Mouse (Mus musculus) lung, postnatal 14 days (tissue): Measurements from ENCODE around the gene Dcp1a.
"Not testable (repeated sequence)": the region's sequence is repeated elsewhere in the genome, so short reads cannot be mapped to it uniquely, and the experiment has no call there.

Source experiments
- DNase-seq: peaks from one replicate; pipeline ENCODE4 v3.0.0; 2021

Dcp1a gene

DNA sequence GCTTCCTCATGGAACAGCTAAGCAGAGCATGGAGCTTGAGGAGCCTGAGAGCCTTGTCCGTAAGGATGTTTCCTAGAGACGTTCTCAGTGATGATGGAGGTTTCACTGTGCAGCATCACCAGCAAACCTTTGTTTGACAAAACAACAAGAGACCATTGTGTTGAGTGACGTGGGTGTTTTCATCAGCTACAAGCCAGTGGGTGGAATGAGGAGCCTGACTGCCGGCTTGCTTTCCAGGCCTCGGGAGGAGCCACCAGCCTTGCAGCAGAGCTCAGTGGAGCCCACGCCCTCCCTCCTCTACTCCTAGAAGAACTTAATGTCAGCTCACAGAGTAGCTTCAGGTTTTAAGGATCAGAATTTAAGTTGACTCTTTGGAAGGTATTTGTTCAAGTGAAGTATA lies 44.0 kb downstream of the Dcp1a start:
- no peak for DNase-seq

DNA sequence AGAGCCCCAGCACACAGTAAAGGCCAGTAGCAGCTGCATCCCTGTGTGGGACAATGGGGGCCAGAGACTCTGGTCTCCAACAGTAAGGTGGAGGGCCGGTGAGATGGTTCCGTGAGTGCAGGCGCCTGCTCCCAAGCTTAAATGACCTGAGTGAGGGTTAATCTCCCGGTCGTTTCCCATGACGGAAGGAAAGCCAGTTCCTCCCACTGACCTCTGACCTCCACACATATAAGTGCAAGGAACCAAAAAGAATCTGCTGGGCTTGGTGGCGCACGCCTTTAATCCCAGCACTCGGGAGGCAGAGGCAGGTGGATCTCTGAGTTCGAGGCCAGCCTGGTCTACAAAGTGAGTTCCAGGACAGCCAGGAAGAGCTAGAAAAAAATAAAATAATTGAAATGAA lies 49.1 kb downstream of the Dcp1a start:
- DNase-seq = no peak

DNA sequence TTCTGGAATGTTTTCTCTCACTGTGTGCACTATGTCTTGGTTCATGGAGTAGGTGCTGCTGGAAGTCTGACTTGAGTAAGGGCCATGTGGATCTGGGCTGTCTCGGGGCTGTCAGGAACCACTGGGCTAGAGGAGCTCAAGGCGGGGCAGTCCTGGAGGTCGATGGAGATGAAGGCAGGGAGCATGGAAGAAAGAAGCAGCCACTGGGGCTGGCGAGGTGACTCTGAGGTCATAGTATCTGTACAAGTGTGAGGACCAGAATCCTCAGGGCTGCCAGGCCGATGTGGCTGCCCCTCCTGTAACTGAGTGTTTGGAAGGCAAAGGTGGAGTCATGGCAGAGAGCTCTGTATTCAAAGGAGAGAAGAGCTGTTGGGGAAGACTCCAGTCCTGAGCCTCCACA lies 49.6 kb downstream of the Dcp1a start:
- no peak for DNase-seq

DNA sequence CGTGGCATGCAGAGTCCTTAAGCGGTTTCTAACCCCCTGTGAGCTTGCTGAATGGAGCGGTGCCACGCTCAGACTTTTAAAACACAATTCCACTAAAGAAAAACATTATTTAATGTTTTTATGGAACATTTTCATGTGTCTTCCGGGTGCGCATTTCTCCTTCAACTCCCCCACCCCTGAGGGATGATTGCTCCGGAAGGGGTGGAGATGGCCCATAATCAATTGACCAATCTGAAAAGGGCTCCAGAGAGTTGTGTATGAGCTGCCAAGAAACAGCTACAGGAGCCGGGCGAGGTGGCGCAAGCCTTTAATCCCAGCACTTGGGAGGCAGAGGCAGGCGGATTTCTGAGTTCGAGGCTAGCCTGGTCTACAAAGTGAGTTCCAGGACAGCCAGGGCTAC lies 50.1 kb downstream of the Dcp1a start:
- no peak for DNase-seq

DNA sequence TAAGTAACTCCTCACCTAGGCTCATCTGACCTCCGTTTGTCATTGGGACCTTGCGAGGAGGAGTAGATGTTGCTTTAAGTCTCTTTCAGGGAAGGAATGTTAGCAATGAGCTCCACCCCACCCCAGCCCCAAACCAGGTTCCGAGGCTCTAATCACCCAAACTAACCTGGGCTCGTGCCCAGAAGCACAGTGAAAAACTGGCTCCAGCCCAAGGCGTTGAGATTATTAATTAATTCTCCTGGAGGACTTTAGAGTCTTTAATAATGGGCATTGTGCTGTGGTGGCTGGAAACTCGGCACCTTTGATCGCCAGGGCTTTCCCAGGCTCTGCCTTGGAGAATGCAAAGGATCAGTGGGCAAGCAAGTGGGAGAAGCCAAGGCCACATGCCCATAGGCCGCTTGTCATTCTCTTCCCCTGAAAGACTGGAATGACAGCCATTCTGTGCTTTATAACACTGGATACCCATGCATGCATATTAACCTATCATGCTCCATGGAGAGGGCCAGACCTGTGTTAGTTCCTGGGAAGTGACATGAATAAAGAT lies 51.5 kb downstream of the Dcp1a start:
- DNase-seq = no peak

DNA sequence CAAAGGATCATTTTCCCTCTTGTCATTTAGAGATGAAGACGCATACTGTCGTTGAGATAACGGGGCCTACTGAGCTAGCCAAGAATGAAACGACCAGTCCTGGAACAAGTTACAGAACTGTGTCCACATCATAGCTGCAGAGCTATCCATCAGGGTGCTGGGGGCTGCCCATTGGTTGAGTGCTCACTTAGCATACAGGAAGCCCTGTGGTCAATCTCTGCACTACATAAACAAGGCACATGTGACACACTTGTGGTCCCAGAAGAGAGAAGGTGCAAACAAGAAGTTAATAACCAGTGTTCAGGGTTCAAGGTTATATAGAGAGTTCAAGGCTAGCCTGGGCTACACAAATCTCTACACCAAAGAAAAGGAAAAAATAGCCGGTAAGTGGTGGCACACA lies 52.1 kb downstream of the Dcp1a start:
- no peak for DNase-seq

DNA sequence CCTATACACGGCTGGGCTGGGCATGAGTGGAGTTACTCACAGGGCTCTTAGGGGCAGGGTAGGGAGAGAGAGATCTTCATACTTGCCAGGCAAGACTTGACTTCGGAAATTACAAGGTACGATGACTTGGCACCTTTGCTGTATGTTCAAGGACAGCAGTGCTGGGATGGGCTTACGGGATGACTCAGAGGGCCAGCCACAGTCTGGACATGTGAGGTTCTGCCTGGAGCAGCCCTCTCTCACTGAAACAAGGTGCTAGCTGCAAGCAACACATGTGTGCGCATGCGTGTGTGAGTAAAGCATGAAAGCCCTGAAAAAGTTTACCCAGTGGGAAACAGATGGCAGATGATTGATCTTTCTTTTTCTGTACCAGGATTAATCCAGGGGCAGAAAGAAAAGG lies 52.6 kb downstream of the Dcp1a start:
- DNase-seq = no peak

DNA sequence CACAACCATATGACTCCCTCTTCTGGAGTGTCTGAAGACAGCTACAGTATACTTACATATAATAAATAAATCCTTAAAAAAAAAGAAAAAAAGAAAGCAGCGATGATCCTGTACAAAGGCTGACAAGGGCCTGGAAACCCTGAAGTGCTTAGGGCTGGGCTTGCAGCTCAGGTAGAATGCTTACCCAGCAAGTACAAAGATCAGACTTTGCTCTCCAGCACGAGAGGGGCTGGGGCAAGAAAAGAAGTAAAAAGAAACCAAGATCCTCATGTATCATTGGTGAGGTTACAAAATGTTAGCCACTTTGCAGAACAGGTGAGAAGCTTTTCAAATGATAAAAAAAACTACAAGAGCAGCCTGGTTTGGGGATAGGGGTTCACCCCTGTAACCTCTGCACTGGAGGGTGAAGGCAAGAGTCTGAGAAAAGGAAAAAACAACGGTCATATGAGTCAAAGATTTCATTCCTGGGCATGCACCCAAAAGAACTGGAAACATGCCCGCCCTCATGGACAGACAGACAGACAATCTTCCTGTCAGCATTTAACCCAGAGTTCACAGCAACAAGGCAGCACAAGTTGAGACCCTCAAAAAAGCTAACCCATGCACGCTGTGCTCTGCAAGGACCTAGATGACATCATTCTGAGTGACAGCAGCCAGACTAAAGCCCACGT lies 54.6 kb downstream of the Dcp1a start:
- DNase-seq = no peak

DNA sequence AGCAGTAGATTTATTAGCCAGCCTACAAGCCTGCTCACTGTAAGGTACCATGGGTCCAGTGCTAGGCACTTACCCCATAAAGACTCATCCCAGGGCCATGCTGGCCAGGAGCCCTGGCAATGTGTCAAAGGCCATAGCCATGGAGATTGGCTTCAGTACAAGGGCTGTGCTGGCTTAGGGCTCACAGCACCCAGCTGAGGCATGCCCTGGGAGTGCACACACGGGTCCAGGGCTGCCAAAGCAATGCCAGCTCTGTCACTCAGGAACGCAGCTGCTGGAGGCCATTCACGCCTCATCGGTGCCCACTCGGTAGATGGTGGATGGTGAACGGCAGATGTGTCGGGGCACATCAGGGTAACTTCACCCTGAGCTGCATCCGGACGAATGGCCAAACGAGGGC lies 62.2 kb downstream of the Dcp1a start:
- no peak for DNase-seq

DNA sequence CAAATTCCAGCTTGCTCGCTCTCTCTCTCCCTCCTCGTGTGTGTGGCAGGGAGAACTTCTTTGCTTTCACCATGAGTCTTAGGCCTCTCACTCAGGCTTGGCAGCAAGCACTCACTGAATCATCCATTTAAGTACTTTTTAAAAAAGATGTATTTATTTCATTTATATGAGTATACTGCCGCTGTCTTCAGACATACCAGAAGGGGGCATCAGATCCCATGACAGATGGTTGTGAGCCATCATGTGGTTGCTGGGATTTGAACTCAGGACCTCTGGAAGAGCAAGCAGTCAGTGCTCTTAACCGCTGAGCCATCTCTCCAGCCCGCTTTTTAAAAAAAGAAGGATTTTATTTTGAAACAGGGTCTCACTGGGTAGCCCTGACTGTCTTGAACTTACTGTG lies 64.0 kb downstream of the Dcp1a start:
- DNase-seq = not testable (repeated sequence)

DNA sequence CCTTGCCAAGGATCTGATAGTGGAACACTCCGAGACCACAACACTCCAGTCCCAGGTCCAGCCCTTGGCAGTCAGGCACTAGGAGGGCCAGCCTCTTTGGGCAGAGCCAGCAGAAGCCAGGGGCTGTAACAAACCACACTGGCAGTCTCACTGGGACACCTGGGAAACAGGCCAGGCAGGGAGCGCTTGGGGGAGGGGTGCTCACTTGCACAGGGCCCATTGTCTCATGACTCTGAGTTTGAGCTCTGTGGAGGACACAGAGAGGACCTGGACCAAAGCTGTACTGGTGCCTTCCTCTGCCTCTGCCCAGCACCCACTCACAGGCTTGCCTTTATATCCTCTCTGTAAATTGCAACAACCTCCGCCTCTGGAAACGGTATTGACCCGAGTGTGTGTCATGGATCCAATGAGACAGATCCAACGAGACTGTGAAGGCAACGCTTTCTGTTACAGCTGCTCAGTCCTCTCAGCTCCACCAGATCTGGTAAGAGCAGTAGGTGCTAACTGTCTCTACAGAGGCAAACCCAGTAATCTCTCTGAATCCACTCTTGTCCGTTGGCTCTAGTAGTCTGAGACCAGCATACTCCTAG lies 68.9 kb downstream of the Dcp1a start, which contains the start of gene Tkt:
Gene Tkt, plus strand, starts transcription at position 229 of the 590 bp plus-strand sequence.
- peak; percentile 65 for DNase-seq

DNA sequence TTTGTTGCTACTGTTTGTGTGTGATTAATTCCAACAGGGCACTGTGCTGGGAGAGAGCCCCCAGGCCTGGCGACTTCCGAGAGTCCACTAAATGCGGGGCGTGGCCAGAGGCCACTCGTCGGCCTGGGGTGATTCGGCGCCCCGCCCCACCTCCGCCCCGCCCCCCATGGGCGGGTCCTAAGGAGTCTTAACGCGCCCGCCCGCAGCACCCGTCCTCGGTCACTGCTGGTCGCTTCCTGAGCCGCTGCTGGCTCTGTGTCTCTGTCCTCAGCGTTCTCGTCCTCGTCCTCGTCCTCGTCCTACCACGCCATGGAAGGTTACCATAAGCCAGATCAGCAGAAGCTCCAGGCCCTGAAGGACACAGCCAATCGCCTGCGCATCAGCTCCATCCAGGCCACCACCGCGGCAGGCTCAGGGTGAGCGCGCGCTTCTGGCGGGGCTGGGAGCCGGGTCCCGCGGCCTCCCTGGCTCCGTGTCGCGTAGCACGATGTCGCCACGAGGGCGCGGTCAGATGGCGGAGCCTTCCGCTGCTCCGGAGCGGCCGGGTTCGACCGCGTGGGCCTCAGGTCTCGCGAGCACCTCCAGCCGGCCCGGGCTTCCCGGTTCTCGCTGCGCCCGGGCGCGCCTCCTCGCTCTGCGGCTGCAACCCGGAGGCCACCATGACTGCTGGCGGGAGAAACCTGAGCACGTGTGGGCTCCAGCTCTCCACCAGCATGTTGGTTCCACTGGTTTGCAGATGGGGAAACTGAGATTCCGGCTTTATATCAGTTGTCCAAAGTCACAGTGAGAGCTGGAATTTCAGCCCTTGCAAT lies 69.8 kb downstream of the Dcp1a start:
- peak; percentile 98 for DNase-seq

DNA sequence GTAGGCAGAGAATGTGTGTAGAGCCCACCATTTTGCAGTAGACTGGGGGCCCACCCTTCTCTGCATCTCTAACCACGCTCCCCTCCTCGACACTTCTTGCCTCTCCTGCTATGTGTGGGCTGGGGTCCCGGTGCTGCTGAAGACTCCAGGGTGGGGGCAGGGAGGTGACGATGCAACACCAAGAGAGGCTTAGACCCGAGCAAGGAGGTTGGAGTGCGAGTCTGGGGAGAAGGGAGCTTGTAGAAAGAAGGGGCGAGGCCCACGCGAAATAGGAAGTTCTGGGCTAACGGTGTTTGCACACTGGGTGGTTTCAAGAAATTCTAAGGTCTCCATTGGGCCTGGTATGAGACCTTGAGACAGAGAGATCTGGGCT lies 70.4 kb downstream of the Dcp1a start:
- DNase-seq = no peak

DNA sequence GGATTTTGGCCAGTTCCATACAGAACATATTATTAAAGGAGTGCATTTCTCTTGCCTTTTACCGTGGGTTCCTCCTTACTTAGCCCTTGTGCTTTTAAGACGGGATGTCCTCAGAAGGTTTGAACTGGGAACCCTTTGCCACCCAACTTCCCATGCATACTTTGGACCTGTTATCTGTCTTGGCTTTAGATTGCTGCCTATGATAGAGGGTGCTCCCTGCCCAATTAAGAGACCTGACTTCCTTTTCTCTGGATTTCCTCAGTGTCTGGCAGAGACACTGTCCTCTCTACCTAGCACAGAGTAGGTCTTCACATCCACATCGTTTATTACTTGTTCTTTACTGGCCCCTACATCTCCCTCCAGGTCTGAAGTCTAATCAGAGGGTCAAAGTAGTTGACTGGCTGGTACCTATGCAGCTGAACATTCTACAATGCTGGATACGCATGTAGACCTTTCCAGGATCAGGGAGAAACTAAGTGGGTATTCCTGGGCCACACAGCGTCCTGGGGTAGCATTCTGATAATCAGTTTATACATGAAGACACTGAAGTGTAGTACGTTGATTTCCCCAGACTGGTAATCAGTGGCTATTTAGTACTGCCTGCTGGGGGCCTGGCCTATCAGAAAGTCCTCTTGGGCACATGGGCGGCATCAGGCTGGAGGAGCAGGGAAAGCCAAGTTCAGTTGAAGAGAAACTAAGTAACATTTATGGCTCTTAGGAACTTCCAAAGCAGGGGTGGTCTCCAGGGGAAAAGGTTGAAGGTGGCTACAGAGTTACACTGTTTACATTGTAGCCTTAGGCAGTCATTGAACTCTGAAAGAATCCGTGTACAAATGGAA lies 71.1 kb downstream of the Dcp1a start:
- DNase-seq = no peak

DNA sequence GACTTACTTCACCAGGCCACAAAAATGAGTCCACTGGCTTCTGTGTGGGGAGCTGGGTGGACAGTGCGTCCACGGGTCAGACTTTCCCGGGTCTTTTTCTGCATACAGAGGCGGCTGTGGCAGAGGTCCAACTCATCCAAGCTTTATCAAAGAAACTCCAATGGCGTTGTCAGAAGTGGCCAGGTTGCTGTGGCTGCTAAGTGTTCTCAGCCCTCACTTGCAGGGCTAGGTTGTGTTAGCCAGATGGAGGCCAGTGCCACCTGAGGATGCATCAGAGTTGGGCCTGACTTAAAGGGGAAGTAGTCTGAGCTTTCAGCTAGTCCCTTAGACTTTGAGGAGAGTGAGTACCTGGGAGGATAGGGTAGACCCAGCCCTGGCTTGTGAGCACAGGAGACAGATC lies 72.2 kb downstream of the Dcp1a start:
- DNase-seq = no peak

DNA sequence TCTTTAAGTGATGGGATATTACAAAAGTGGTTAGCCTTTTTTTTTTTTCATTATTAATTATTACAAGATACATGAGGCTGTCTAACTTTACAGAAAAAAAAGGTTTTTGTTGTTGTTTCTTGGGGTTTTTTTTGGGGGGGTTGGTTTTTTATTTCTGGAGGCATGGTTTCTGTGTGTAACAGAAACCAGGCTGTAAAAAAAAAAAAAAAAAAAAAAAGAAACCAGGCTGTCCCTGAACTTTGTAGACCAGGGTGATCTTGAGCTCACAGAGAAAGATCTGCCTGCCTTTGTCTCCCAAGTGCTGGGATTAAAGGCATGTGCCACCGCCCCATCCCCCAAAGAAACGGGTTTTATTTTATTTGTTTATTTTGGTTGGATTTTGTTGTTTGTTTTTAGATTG lies 72.6 kb downstream of the Dcp1a start:
- DNase-seq = no peak

DNA sequence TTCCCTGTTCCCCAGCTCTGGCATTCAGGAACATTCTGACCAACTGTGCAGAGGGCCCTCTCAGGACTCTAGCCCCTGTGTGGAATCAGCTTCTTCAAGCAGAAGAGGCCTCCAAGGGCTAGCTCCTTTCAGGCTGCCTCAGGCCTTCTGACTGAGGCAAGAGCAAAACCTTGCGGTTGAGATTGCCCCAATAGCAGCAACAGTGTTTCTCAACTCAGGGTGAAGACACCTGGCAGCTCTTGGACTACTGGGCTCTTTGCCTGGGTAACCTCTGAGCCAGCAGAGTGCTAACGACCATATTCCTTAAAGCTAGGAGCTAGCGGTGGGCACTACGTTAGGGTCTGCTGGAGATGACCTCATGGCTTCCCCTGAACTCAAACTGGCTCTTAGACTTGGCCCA lies 73.8 kb downstream of the Dcp1a start:
- DNase-seq = no peak

DNA sequence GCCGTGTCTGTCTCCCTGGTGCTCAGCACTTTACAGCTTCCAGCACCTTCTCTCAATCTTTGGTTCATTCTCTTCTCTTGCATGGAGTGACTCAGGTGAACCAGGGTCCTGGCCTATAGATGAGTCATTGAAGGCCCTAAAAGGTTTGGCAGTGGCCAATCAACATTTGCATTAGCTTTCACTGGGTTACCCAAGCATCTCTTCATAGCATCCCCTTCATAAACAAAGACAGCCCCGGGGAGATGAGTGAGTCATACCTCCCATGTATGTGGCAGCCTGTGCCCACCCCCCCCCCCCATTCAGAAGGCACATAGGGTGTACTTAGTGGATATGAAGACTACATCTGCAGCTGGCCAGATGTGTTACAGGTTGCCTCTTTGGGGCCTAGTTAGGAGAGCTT lies 77.3 kb downstream of the Dcp1a start:
- DNase-seq = no peak

DNA sequence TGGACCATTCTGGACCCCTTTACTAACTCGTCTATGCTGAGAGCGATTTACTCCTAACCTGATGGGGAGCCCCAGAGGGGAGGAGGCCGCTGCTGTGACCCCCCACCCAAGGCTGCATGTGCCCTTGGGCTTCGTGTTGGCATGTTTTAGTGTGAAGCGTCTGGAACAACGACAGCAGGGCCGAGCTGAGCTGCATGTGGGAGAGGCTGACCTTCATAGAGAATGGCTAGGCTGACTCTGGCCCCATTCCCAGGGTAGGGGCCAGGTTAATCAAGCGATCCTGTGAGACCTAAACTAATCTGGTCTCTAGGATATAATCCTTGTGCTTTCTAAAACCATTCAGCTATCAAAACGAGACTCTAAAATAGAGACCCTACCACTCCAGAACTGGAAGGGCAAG lies 78.4 kb downstream of the Dcp1a start:
- no peak for DNase-seq

DNA sequence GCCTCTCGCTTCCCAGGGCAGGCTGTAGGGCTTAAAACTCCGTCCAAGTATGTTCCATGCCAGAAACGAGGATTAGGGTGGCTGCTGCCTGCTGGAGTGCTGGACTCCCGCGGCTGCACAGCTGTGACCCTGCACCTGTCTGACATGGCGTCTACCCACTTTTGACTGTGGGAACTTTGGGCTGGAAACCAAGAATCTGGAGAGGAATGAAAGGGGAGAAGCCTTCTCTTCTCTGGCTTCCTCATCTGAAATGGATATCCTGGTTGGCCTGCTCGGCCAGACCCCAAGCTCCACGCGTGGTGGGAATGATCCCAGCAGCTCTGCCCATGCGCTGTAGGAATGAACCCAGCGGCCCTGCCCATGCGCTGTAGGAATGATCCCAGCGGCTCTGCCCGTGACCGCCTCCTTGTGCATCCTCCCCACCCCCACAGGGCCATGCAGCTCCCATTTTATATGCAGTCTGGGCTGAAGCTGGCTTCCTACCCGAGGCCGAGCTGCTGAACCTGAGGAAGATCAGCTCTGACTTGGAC lies 80.1 kb downstream of the Dcp1a start:
- no peak for DNase-seq

DNA sequence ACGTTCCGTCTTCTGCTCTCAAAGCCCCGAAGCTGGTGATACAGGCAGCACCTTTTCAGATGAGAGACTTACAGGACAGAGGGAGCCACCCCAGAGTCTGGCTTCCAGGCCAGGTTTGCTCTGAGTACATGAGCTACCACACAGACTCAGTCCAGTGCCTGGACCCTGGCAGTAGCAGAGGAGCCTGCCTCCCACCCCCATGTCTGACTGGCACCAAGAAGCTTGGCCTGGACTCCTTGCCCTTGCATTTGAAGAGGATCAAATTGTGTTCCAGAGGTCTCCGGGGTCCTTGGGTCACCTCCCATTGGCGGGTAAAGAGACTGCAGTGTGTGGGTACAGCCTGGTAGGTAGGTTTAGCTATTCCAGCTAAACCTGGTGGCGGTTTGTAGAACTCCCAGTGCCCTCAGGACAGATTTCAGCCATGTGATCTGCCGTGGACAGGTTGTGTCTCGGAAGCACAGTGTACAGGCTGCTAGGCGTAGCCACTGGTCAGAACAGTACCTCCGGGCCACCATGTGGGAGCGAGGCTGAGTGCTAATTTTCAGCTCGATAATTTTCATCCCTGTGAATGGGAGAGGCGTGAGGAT lies 81.6 kb downstream of the Dcp1a start:
- DNase-seq = no peak

DNA sequence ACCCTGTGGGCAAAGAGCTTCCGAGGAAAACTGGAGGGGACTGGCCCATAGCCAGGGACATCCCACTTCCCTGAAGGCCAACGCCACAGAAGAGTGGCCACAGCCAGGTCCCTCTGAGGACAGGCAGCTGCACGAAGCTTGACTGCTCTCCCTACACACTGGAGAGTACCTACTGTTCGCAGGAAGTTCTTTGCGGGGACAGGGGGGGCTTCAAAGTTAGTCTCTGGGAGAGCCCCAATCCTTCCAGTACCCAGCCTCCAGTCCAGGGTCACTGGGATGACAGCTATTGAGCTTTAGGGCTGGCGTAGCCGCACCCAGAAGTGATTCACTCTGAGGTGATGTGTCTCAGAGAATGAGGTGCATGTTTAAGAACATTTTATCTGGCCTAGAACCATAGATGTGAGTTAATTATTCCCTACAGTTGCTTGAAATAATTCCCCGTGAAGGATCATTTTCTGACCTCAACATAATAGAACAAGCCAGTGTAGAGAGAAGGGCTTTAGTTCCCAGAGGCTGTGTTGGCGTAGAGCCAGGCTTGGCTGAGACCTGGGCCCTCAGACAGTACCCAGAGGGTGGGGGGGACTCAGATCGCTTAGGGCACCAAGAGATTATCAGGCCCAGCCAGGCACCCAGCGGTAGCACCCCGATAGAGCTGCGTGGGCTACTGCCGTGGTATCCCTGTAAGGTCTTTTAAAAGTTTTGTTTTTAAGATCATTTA lies 82.3 kb downstream of the Dcp1a start:
- no peak for DNase-seq
